Mouse (Mus musculus): Measurements from ENCODE around the gene 1700022I11Rik.

The 1700022I11Rik gene

DNA sequence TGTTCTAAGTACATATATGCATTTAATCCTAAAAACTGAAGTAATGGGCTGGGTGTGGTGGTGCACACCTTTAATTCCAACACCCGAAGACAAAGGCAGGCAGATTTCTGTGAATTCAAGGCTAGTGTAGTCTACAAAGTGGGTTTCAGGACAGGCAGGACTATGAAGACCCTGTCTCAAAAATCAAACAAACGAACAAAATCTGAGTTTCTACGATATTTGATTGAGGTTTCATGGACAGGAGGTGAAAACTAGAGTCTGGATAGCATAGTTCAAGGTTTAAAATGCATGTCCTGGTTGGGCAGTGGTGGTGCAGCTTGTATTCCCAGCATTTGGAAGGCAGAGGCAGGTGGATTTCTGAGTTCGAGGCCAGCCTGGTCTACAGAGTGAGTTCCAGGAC is at the start of gene 1700022I11Rik:
TSS of gene 1700022I11Rik (plus strand) at position 301 of the 400 bp plus-strand sequence.
- in situ Hi-C loops (cut with MboI, MseI): no loop called here

DNA sequence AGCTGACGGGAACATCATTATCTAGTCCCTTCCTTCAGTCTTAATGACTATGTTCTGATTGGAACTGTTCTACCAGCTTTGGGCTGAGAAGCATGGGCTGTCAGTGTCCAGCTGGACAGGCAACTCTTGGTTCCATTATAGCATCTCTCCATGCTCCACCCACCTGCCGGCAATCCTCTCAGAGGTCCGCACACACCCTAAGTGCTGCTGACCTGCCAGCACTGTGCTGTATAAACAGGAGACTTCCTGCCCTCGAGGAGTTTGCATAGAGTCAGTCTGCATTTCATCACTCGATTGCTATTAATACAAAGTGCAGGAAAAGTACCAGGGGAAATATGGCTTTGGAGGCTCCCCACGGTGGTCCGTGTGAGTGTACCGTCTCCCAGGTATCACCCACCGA is 48.7 kb upstream of the 1700022I11Rik start:
- in situ Hi-C loops (cut with MboI, MseI): no loop called here

DNA sequence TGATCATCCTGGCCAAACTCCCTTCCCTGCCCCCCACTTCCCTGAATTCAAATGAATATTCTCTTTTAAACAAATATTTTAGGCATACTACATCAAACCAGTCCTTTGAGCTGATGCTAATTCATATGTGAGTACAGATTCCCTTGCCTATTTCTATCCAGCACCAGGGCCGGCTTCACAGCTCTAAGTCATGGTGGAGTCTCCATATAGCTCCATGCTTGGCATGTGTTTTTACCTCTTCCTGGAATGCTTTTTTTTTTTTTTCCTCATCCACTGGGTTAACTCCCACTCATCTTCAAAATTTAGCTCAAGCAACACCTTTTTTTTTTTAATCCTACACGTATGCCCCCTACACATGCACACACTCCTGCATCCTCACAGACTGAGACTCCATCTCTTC is 47.9 kb upstream of the 1700022I11Rik start:
- in situ Hi-C loops (cut with MboI, MseI): no loop called here

DNA sequence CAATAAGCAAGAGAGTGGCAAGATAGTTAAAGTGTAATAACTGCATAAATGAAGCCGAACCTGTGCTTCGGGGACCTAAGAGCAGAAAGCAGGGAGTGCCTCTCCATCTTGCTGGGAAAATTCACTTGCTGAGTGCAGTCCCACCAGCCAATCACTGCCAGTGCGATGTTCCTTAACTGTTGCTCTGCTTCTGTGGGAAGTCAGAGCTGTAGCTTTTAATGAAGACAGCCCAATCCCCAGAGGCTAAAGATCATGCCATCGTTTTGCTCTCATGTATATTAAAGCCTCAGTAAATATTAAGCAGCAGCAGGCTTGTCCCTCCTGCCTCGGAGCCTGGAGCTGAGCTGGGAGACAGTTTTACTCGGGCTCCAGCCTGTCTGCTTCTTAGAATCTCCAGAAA is 47.3 kb upstream of the 1700022I11Rik start:
- in situ Hi-C loops (cut with MboI, MseI): no loop called here

DNA sequence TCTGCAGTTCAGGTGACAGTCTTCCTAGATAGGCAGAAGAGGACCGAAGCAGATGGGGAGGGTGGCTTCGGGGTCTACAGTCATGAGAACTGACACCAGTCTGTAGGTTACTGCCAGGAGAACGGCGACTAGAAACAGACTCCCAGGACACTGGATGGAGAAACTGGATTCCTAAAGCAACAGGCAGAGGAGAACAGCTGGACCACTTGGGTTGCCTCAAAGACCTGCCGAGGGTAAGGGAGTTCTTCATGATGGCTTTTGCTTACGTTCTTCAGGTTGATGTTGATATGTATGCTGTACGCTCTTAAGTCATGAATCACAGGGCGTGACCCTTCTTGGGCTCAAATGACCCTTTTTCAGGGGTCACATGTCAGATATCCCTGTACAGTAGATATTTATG is 46.9 kb upstream of the 1700022I11Rik start:
- in situ Hi-C loops (cut with MboI, MseI): no loop called here

DNA sequence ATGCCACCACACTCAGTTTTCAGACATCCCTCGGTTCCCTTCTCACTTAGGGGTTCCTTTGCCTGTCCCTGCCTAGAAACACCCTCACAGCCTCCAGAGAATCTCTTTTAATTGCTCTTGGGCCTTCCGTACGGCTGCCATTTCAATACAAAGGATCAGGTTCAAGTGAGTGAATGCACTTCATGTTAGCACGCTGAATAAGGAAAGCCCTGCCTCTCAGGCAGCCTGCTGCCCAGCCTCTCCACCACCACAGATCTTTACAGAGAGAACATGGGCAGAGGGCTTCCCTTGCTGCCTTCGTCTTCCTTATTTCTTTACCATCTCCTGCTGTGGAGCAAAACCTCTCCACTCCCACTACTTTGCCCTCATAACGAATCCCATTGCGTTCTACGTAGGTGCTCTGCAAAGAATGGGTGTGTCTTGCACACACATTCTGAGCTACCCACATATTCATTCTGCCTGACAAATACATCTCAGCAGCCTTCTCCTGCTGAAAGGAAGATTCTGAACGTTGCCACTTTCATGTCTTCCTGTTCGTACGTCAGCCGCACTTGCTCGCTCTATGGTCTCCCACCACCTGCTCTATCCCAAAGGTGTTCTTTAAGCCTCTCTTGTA is 45.2 kb upstream of the 1700022I11Rik start:
- in situ Hi-C loops (cut with MboI, MseI): no loop called here

DNA sequence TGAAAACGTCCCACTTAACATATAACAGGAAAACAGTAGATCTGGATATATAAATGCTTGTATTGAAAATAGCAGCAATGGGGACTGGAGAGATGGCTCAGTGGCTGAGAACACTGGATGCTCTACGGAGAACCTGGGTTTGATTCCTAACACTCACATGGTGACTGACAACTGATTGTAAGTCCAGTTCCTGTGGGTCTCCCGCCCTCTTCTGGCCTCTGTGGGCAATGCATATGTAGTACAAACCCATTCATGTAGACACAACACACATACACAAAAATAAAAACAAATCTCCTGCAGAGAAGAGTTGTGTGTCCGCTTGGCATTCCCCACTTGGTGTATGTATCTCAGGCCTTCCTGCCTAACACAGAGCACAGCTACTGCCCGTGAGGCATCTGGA is 41.2 kb upstream of the 1700022I11Rik start:
- in situ Hi-C loops (cut with MboI, MseI): no loop called here

DNA sequence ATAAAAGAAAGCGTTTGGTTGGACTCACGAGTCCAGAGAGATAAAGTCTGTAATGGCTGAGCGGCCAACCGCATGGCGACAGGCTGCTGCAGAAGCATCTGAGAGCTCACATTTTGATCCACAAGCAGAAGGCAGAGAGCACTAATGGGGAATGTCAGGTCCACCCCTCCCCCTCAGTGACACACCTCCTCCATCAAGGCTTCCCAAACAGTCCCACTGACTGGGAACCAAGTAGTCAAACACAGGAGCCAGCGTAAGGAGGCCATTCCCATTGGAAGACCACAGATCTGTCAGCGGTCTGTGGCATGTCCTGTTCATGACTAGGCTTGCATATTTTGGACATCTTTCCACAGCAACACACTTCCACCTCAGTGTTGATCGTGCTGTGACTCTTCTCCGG is 40.5 kb upstream of the 1700022I11Rik start:
- in situ Hi-C loops (cut with MboI, MseI): no loop called here

DNA sequence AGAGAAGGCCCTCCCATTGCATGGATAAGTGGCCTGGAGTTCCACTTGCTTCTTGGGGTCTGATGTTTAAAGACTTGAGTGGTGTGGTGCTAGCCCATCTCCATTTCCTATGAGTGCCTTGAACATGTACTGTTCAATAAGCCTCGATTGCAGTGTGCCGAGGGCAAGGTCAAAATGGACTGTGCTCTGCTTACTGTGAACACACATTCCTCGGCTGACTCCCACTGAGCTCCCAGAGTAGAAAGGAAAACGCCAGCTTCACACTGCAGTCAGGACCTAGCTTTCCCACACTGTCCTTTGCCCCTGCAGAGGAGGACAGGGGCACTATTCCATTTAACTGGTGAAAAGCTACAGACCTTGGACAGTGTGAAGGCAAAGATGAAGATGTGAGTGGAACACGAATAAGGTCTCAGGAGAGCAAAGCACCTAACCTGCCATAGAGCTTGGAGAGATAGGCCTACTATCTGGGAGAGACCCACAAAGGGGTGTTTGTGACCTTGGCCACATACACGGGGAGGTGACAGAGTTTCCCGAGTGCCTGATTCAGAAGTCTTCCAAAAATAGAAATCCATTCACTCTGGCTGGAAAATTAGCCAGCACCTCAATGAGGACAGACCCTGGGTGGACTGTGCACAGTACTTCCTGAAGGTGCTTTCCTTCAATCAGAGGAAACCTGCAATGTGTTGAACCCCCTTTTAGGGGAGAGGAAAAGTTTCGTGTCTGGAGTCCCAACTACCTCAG is 37.0 kb upstream of the 1700022I11Rik start:
- in situ Hi-C loops (cut with MboI, MseI): no loop called here

DNA sequence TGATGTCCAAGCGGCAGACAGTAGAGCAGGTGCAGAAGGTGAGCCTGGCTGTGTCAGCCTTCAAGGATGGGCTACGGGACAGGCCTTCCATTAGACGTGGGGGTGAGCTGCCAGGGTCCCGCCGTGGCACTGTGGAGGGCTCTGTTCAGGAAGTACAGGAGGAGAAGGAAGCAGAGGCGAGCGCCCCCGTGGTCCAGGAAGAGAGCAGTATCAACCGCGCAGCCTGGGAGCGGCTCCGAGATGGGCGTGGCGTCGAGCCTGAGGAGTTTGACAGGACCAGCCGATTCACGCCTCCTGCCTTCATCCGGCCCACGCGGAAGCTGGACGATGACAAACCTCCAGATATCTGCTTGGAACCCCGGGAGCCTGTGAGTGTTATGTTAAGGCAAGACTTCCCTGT is 35.8 kb upstream of the 1700022I11Rik start:
- in situ Hi-C loops (cut with MboI, MseI): no loop called here

DNA sequence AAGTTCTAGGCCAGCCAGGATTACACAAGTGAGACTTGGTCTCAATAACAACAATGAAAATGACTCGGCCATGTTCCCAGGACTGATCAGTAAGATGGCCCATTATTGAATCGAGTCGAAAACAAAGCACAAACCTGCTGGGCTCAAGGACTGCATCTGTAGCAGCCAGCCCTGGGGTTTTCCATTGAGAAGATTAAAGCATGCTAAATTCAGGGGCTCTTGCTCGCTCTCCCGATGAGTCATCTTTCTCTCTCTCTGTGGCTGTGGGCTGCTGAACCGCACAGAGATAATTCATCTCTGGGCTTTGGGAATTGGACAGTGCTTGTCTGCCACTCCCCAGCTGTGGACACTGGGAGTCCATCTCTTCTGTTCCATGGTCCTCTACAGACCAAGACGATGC is 28.0 kb upstream of the 1700022I11Rik start:
- in situ Hi-C loops (cut with MboI, MseI): no loop called here

DNA sequence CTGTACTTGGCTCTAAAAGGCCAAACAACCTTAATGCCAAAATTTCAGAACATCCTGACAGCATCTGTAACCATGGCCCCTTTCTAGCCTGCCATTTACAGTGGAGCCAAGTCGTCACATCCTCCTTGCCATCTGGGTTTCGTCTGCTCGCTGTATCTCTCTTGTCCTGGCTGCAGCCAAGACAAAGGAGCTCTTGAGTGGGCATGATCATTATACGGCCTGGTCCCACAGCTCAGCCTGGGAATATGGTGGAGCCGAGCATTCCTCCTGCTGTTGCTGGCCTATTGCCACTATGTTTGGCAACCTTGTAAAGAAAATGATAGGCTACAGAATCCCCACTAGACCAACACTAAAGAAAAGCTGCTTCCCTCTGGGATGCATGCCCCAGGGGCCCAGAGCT is 26.1 kb upstream of the 1700022I11Rik start:
- in situ Hi-C loops (cut with MboI, MseI): no loop called here

DNA sequence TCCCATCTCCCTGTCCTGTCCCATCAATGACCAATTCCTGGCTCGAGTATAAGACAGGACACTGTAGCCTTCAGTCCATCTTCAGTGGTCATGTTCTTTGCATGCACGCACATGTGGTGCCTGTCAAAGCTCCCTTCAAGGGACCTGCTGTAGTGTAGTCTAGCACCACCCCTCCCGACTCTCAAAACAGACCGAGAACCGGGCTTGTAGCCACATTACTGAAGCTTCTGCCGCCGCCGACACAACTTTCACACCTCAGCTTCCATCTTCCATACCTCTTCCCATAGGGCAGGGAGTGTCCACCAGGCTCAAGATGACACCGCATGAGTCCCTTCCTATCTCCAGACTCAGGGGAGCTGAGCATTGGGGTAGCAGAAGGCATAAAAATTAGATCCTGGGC is 25.2 kb upstream of the 1700022I11Rik start:
- in situ Hi-C loops (cut with MboI, MseI): no loop called here

DNA sequence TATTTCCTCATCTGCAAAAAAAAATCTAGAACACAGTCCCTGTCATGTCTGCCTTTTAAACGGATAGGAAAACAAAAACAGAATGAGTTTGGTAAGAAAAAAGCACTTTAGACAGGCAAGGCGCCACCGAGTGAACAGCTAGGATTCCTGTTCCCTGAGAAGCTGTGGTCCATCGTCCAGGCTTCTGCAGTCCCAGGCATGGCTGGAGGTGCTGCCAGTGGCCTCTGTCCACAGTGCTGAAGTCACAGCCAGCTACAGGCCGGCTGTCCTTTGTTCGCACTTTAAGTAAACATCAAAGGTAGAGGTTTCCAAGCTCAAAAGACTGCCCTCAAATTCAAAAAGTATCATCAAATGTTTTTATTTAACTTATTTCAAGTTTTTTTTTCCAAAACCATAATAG is 24.4 kb upstream of the 1700022I11Rik start:
- in situ Hi-C loops (cut with MboI, MseI): no loop called here

DNA sequence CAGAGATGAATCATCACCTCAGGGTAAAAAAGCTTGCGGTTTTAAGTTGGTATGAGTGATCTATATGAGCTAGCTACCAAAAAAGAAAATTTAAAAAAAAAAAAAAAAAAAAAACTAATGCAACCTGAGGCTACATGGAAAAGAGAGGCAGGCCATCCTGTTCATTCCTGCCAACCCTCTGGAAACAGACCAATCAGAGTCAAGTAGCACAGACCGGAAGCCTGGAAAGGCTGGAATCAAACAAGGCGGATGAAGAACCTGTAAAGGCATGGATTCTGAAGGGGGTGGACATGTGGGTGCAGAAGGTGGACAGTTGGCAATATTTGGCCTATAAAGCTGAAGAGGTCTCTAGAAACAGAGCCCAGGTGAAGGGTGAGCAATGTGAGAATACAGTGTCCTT is 24.0 kb upstream of the 1700022I11Rik start:
- in situ Hi-C loops (cut with MboI, MseI): no loop called here

DNA sequence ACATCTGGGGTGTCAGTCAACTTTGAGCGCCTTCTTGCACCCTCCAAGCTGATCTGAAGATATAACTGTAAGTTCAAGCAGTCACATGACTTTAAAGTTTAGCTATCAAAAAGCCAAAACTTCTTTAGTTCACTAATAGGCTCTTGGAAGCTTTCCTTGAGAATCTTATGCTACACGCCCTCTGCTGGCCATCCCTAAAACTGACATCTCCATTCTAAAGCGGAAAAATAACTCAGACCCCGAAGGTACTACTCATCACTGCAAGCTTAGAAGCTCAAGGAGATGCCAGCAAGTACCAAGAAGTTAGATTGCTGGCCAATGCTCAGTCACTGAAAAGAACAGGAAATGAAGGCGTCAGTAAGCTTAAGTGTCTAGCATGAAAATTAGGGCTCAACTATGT is 23.5 kb upstream of the 1700022I11Rik start:
- in situ Hi-C loops (cut with MboI, MseI): no loop called here

DNA sequence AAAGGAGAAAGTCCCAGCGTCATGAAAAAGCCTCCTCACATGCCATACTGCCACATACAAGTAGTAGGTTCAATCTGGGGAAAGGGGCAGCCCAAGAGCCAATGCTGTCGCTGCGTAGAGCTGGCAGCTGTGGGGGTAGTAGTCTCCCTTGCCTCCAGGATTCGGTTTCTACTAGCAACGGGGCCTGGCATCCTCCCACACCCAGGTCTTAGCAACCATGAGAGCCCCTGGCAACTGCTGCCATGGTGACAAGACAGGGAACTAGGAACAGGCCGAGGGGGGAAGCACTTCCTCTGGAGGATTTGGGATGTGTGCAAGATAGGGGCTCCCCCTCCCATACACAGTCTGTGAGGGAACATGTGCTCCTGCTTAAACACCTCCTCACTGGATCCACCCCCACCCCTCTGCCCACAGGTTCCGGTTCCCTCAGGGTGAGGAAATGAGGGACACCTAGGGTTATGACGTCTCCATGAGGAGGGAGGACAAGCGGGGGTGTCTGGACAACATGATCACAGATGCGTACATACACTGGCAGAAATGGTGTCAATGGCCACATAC is 22.6 kb upstream of the 1700022I11Rik start:
- in situ Hi-C loops (cut with MboI, MseI): no loop called here

DNA sequence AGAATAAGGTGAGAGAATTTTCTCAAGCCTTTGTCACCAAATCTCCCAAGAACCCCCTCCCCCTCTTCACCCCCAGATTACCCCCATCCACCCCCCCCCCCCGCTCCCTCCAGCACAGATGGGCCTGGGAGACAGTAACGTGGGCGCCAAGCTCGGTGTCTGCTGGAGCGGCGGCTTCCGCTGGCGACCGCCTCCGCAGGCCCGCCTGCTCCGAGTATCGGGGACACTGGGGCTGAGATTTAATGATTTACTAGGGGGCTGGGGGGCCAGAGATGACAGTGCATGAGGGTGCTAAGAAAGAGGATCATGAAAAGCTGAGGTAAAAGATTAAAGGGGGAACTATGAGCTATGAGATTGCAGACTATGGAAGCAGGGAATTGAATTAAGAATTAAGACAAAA is 20.9 kb upstream of the 1700022I11Rik start:
- in situ Hi-C loops (cut with MboI, MseI): no loop called here

DNA sequence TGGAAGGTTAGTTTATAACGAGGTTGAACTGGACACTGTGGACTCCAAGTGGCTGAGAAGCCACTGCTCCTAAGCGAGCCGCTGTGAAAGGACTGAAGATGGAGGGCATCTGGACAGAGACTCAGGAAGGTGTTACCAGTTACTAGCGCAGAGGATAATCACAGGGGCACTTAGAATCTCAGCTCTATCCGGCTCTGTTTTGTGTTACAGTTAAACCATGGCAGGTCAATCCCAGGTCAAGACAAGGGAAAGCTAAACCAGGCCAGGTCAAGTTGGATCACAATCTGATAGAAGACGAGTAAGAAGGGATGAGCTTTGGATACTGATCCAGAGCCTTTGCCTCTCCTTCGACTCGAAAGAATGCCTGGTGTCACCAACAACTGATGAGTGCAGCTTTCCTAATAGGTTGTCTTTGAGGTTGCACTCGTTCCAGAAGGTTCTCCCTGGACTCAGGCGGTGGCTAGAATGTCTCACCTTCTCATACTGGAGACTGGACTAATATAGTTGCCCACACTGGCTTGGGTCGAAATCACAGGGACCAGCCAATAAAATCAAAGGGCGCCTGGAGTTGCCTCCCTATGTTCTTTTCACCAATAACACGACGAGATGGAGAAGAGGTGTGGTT is 20.2 kb upstream of the 1700022I11Rik start:
- in situ Hi-C loops (cut with MboI, MseI): no loop called here

DNA sequence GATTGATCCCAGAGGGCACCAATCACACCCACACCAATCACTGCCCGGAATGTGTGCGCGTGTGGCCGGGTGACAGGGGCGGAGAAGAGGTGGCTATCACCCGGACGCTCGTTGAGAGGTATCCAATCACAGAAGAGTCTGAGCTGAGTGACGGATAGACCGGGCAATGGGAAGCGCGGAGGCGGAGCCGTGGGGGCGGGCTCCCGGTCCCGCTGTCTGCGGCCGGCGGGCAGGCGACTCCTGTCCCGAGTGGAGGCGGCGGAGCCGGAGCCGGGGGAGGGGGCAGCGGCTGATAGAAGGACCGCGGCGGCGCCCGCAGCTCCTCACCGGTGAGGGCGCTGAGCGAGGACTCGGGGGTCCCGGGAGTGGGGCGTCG is 19.7 kb upstream of the 1700022I11Rik start, which contains the start of gene Dnajb5:
TSS of gene Dnajb5 (plus strand) at position 139 of the 376 bp plus-strand sequence.
- in situ Hi-C loops (cut with MboI, MseI): loop anchor here (5.0 kb wide), 1 partner anchor 78 kb away; the partner anchor contains the start of gene Pigo

DNA sequence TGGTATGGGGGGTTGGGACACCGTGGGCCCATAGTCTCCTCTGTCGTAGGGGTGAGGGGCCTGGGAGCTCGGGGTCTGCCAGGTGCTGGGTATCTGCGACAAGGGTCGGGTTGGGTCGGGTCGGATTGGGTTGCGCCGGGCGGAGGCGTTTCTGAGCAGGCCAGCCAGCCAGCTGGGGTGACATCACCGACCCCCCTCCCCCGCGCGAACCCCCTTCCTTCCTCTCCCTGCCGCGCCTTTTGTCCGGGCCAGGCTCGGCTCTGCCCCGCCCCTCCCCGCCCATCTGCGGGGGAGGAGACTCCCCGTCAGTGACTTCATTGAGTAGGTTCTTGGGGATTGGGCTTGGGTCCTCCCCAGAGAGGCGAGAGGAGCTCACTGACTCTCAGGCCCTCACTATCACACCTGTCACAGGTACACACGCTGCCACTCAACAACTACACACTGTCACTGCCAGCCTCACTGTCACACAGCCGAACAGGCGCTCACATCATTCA is 19.3 kb upstream of the 1700022I11Rik start:
- in situ Hi-C loops (cut with MboI, MseI): loop anchor here (5.0 kb wide), 1 partner anchor 77 kb away; the partner anchor contains the start of gene Pigo

Measured in T-helper 2 cell (primary cell).